Mouse (Mus musculus) megakaryocyte, embryonic 14.5 days (primary cell): Measurements from ENCODE around the gene Olfr930. TPM values are rescaled to one million over a fixed set of nuclear protein-coding genes. Genes with fewer than 3 reads are reported as not detected.

Experiments
- H3K27me3 ChIP-seq: replicated peaks from 2 replicates; pipeline ENCODE3; 2012; ENCODE audit warnings: inconsistent platforms
- H3K36me3 ChIP-seq: replicated peaks from 2 replicates; pipeline ENCODE3; 2012; ENCODE audit warnings: low read length, inconsistent platforms, mixed read lengths
- H3K4me1 ChIP-seq: 2 replicates; pipeline ENCODE4 v1.6.1; 2012; ENCODE audit warnings: inconsistent platforms
- H3K4me3 ChIP-seq: replicated peaks from 2 replicates; pipeline ENCODE3; 2012; ENCODE audit warnings: moderate library complexity, mild to moderate bottlenecking, inconsistent platforms
- H3K9me3 ChIP-seq: 2 replicates; pipeline ENCODE4 v1.6.1; 2012; ENCODE audit warnings: inconsistent platforms
- FLI1 ChIP-seq: IDR thresholded peaks from 2 replicates; pipeline ENCODE4 v1.6.1; 2012; ENCODE audit warnings: low read length, inconsistent platforms, mixed read lengths
- GATA1 ChIP-seq: IDR thresholded peaks from 3 replicates; pipeline ENCODE4 v1.6.1; 2012; ENCODE audit warnings: mixed read lengths, low read length, inconsistent platforms, borderline replicate concordance
- polyA plus RNA-seq: library from polyadenylated mRNA; stranded (reverse); fragments of >175 nt; gene quantifications from 2 replicates; pipeline ENCODE4 v1.2.3, GENCODE M21; 2012; ENCODE audit warnings: low replicate concordance; ENCODE audit not compliant: insufficient read depth

Gene Olfr930
- not detected in 2 replicates for polyA plus RNA-seq

DNA sequence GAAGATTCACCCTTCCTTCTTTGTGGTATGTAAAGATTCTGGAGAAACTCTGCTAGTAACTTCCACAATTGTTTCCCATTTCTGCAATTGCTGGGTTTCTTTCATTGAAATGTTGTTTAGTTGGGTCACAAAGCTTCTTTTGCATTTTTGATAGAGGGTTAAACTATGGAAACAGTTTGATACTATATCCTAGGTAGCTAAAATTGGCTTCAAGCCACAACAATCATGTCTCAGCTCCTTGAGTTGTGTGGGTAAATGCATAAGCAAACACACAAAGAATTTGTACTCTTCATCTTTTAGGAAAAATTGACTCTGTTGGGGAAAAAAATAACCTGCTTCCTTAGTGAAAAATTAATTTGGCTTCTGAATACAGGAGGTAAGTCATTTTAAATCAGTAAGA is at the start of gene Olfr930:
Olfr930 (plus strand) TSS at position 301 of the 400 bp plus-strand sequence.
- TF ChIP-seq GATA1: no peak
- no peak for TF ChIP-seq FLI1
- H3K9me3 ChIP-seq: peaks cover 2% of the 10 kb centered on the region; the same call in 1 of the 2 replicates
- no peak within 1 kb of the TSS for H3K4me3 ChIP-seq
- H3K36me3 ChIP-seq: no peaks in the 10 kb centered on the region
- H3K4me1 ChIP-seq: no peaks in the 10 kb centered on the region
- H3K27me3 ChIP-seq: no peaks in the 10 kb centered on the region

DNA sequence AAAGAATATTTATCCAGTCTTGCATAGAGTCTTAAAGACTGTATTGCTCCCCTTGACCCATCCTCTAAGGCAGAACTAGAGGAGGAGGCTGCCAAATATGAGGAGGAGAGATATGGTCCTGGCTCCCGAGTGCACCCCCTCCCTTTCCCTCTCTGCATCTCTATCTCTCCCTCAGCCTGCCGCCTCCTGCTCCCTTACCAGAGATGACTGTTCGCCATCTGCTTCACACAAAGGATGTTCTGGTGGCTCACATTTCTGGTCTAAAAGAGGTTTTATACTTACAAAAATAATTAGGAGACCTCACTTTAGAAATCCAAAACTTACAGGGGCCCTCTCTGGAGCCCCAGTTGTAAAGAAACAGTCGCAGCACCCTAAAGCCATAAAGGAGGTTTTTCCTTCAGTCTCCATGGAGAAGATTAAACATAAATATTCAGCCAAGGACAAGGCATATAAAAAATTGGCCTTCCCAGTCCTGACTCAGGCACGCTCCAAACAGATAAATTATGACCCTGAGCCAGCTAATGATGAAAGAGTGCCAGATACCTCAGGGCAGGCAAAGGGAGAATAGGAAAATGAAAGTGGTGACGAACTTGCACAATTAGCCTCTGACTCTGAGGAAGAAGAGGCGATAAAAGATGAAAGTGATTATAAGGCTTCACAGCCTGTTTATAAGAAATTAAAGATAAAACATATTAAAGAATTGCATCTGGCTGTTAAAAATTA is 24.0 kb downstream of the Olfr930 start:
- Histone ChIP-seq H3K36me3 (no peaks in the 10 kb centered on the region), H3K4me1 (no peaks in the 10 kb centered on the region), H3K4me3 (peak overlapping the region; percentile 53), H3K9me3 (peaks cover 14% of the 10 kb centered on the region), H3K27me3 (no peaks in the 10 kb centered on the region)
- TF ChIP-seq GATA1: no peak
- no peak for TF ChIP-seq FLI1

DNA sequence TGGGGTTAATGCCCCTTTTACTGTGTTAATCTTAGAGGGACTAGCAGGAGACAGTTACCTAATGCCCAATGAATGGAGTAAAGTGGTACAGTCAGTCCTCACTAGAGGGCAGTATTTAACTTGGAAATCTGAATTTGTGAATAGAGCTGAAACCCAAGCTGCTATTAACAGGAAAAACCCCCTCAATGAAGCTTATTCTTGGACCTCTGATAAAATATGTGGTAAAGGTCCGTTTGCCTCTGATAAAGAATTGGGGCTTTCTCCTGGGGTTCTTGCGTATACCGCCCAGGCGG is 24.5 kb downstream of the Olfr930 start:
- no peaks in the 10 kb centered on the region for H3K27me3 ChIP-seq
- no peaks in the 10 kb centered on the region for H3K36me3 ChIP-seq
- TF ChIP-seq FLI1 (no peak), GATA1 (no peak)
- H3K4me3 ChIP-seq: no peak overlapping the region
- no peaks in the 10 kb centered on the region for H3K4me1 ChIP-seq
- peaks cover 13% of the 10 kb centered on the region for H3K9me3 ChIP-seq

DNA sequence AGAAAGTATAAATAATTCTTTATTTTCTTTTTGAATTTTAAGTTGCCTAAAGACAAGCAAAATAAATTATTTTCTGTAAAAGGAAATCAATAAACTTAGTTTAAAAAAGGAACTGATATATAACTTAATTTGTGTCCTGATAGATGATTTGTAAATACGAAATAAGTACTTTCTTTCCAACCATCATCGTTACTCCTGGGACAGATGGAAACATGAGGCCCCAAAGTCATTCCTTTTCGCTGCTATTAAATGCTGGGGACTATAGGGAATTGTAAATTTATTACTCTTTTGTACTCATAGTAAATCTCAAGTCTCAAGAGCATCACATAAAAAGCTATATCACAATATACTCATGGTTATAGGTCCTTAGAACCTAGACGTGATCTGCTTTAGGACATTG is 42.4 kb downstream of the Olfr930 start, which contains the start of gene Olfr933:
Olfr933 (plus strand) TSS at position 301 of the 400 bp plus-strand sequence.
- H3K4me3 ChIP-seq: no peak within 1 kb of the TSS
- H3K36me3 ChIP-seq: no peaks in the 10 kb centered on the region
- peaks cover 2% of the 10 kb centered on the region; the same call in 1 of the 2 replicates for H3K9me3 ChIP-seq
- TF ChIP-seq GATA1 (no peak), FLI1 (no peak)
- no peaks in the 10 kb centered on the region for H3K27me3 ChIP-seq
- H3K4me1 ChIP-seq: no peaks in the 10 kb centered on the region

Other genes starting within 250 kb of the Olfr930 start
- not detected in 2 replicates for gene Olfr919, start 226.1 kb upstream of the Olfr930 start, polyA plus RNA-seq
- gene Vwa5a, start 211.5 kb upstream of the Olfr930 start, polyA plus RNA-seq: 0.40 TPM in 1 of 2 replicates, not detected in the other
- gene Olfr920, start 177.5 kb upstream of the Olfr930 start, polyA plus RNA-seq: not detected in 2 replicates
- gene Olfr921, start 156.7 kb upstream of the Olfr930 start, polyA plus RNA-seq: not detected in 2 replicates
- not detected in 2 replicates for gene Olfr922, start 115.2 kb upstream of the Olfr930 start, polyA plus RNA-seq
- gene Olfr923, start 103.3 kb upstream of the Olfr930 start, polyA plus RNA-seq: not detected in 2 replicates
- gene Olfr924, start 85.4 kb upstream of the Olfr930 start, polyA plus RNA-seq: not detected in 2 replicates
- gene Olfr26, start 74.7 kb upstream of the Olfr930 start, polyA plus RNA-seq: not detected in 2 replicates
- not detected in 2 replicates for gene Olfr926, start 52.7 kb upstream of the Olfr930 start, polyA plus RNA-seq
- gene Olfr933, start 42.5 kb downstream of the Olfr930 start, polyA plus RNA-seq: 0.03 and 1.6 TPM in 2 replicates
- gene Olfr934, start 58.5 kb downstream of the Olfr930 start, polyA plus RNA-seq: not detected in 2 replicates
- not detected in 2 replicates for gene Olfr935, start 69.9 kb downstream of the Olfr930 start, polyA plus RNA-seq
- not detected in 2 replicates for gene Olfr146, start 93.6 kb downstream of the Olfr930 start, polyA plus RNA-seq
- gene Olfr937, start 135.1 kb downstream of the Olfr930 start, polyA plus RNA-seq: not detected in 2 replicates
- gene Olfr938, start 149.1 kb downstream of the Olfr930 start, polyA plus RNA-seq: not detected in 2 replicates
- not detected in 2 replicates for gene Olfr27, start 198.3 kb downstream of the Olfr930 start, polyA plus RNA-seq
- not detected in 2 replicates for gene Olfr943, start 236.5 kb downstream of the Olfr930 start, polyA plus RNA-seq